Mouse (Mus musculus): ENCODE data around the gene Abcc9. TPM values are rescaled to one million over a fixed set of nuclear protein-coding genes. Genes with fewer than 3 reads are reported as not detected.

Abcc9 gene
- polyA plus RNA-seq (2014; fragmentation: Nextera tagmentation; extraction: Ambion mirVana): 3.5 and 3.6 TPM in 2 replicates

- ATAC-seq (replicated peaks; ENCODE audit: low FRiP score): peak; percentile 48
- H3K4me2 ChIP-seq: peak within 1 kb of the TSS; percentile 66
- no peak within 1 kb of the TSS for H3K27ac ChIP-seq (ENCODE audit: low read depth, low read length)
- H3K9ac ChIP-seq (ENCODE audit: low read depth, low read length): 0 out of 2 replicates have a peak within 1 kb of the TSS, but pooled peaks have one; percentile 43
- peak; percentile 60 for DNase-seq (ENCODE audit: low spot score)
- peak within 1 kb of the TSS; percentile 44 for H3K4me3 ChIP-seq (ENCODE audit: low read depth, low read length)
- no peaks in the 10 kb centered on the region for H3K36me3 ChIP-seq (ENCODE audit: control insufficient read depth, insufficient read depth, low read length)
- no peaks in the 10 kb centered on the region for H3K9me3 ChIP-seq (ENCODE audit: control insufficient read depth, low read length)
- peaks cover 2% of the 10 kb centered on the region; the same call in 1 of the 2 replicates for H3K4me1 ChIP-seq (replicated peaks; ENCODE audit: control insufficient read depth, insufficient read depth, low read length)
- H3K27me3 ChIP-seq (replicated peaks; ENCODE audit: control insufficient read depth, insufficient read depth, low read length): peaks cover 3% of the 10 kb centered on the region; the same call in 1 of the 2 replicates
- WGBS: 7% methylated on average over 36 of the region's 36 CpGs
Observed at GRCm38 (mm10) chr6:142701652-142702637, at the start of gene Abcc9. TSS of gene Abcc9 (minus strand) at chr6:142702315.

GRCm38 (mm10) chr6:142751365-142751764, 49.2 kb upstream of the Abcc9 start:
- Histone ChIP-seq H3K9me3 (ENCODE audit: control insufficient read depth, low read length) (no peaks in the 10 kb centered on the region), H3K27me3 (replicated peaks; ENCODE audit: control insufficient read depth, insufficient read depth, low read length) (no peaks in the 10 kb centered on the region), H3K4me2 (no peak overlapping the region), H3K27ac (ENCODE audit: low read depth, low read length) (no peak overlapping the region), H3K4me1 (replicated peaks; ENCODE audit: control insufficient read depth, insufficient read depth, low read length) (peaks cover 20% of the 10 kb centered on the region), H3K4me3 (ENCODE audit: low read depth, low read length) (no peak overlapping the region), H3K9ac (ENCODE audit: low read depth, low read length) (no peak overlapping the region), H3K36me3 (ENCODE audit: control insufficient read depth, insufficient read depth, low read length) (no peaks in the 10 kb centered on the region)
- WGBS: 58% methylated on average over 9 of the region's 9 CpGs
- no peak for DNase-seq (ENCODE audit: low spot score)
- ATAC-seq (replicated peaks; ENCODE audit: low FRiP score): no peak

- ATAC-seq (replicated peaks; ENCODE audit: low FRiP score) (no peak), DNase-seq (ENCODE audit: low spot score) (no peak)
- Histone ChIP-seq H3K4me1 (replicated peaks; ENCODE audit: control insufficient read depth, insufficient read depth, low read length) (peaks cover 17% of the 10 kb centered on the region), H3K27me3 (replicated peaks; ENCODE audit: control insufficient read depth, insufficient read depth, low read length) (no peaks in the 10 kb centered on the region), H3K9me3 (ENCODE audit: control insufficient read depth, low read length) (no peaks in the 10 kb centered on the region), H3K4me2 (no peak overlapping the region), H3K4me3 (ENCODE audit: low read depth, low read length) (no peak overlapping the region), H3K9ac (ENCODE audit: low read depth, low read length) (no peak overlapping the region), H3K36me3 (ENCODE audit: control insufficient read depth, insufficient read depth, low read length) (no peaks in the 10 kb centered on the region), H3K27ac (ENCODE audit: low read depth, low read length) (no peak overlapping the region)
- WGBS: 50% methylated on average over 8 of the region's 8 CpGs
Observed at GRCm38 (mm10) chr6:142748057-142748708, 46.1 kb upstream of the Abcc9 start.

- H3K36me3 ChIP-seq (ENCODE audit: control insufficient read depth, insufficient read depth, low read length): no peaks in the 10 kb centered on the region
- H3K4me1 ChIP-seq (replicated peaks; ENCODE audit: control insufficient read depth, insufficient read depth, low read length): peaks cover 8% of the 10 kb centered on the region; the same call in 1 of the 2 replicates
- ATAC-seq (replicated peaks; ENCODE audit: low FRiP score) (no peak), DNase-seq (ENCODE audit: low spot score) (no peak)
- 61% methylated on average over 2 of the region's 2 CpGs for WGBS
- H3K27me3 ChIP-seq (replicated peaks; ENCODE audit: control insufficient read depth, insufficient read depth, low read length): no peaks in the 10 kb centered on the region
- no peaks in the 10 kb centered on the region for H3K9me3 ChIP-seq (ENCODE audit: control insufficient read depth, low read length)
- H3K4me2 ChIP-seq: no peak overlapping the region
- no peak overlapping the region for H3K27ac ChIP-seq (ENCODE audit: low read depth, low read length)
- no peak overlapping the region for H3K9ac ChIP-seq (ENCODE audit: low read depth, low read length)
- no peak overlapping the region for H3K4me3 ChIP-seq (ENCODE audit: low read depth, low read length)
Observed at GRCm38 (mm10) chr6:142747165-142747564, 45.0 kb upstream of the Abcc9 start.

- no peak for DNase-seq (ENCODE audit: low spot score)
- Histone ChIP-seq H3K27ac (ENCODE audit: low read depth, low read length) (no peak overlapping the region), H3K4me3 (ENCODE audit: low read depth, low read length) (no peak overlapping the region), H3K36me3 (ENCODE audit: control insufficient read depth, insufficient read depth, low read length) (no peaks in the 10 kb centered on the region), H3K9ac (ENCODE audit: low read depth, low read length) (no peak overlapping the region), H3K9me3 (ENCODE audit: control insufficient read depth, low read length) (no peaks in the 10 kb centered on the region), H3K4me1 (replicated peaks; ENCODE audit: control insufficient read depth, insufficient read depth, low read length) (peaks cover 7% of the 10 kb centered on the region; the same call in 1 of the 2 replicates), H3K4me2 (no peak overlapping the region), H3K27me3 (replicated peaks; ENCODE audit: control insufficient read depth, insufficient read depth, low read length) (no peaks in the 10 kb centered on the region)
- no peak for ATAC-seq (replicated peaks; ENCODE audit: low FRiP score)
- 47% methylated on average over 7 of the region's 7 CpGs for WGBS
Observed at GRCm38 (mm10) chr6:142746765-142747164, 44.6 kb upstream of the Abcc9 start.

- Histone ChIP-seq H3K9ac (ENCODE audit: low read depth, low read length) (no peak overlapping the region), H3K36me3 (ENCODE audit: control insufficient read depth, insufficient read depth, low read length) (no peaks in the 10 kb centered on the region), H3K4me3 (ENCODE audit: low read depth, low read length) (no peak overlapping the region), H3K4me2 (no peak overlapping the region), H3K4me1 (replicated peaks; ENCODE audit: control insufficient read depth, insufficient read depth, low read length) (peaks cover 7% of the 10 kb centered on the region; the same call in 1 of the 2 replicates), H3K27ac (ENCODE audit: low read depth, low read length) (no peak overlapping the region), H3K27me3 (replicated peaks; ENCODE audit: control insufficient read depth, insufficient read depth, low read length) (no peaks in the 10 kb centered on the region), H3K9me3 (ENCODE audit: control insufficient read depth, low read length) (no peaks in the 10 kb centered on the region)
- WGBS: 91% methylated on average over 5 of the region's 5 CpGs
- ATAC-seq (replicated peaks; ENCODE audit: low FRiP score) (no peak), DNase-seq (ENCODE audit: low spot score) (no peak)
Observed at GRCm38 (mm10) chr6:142745484-142745883, 43.4 kb upstream of the Abcc9 start.

- H3K4me2 ChIP-seq: no peak overlapping the region
- H3K9me3 ChIP-seq (ENCODE audit: control insufficient read depth, low read length): no peaks in the 10 kb centered on the region
- peaks cover 3% of the 10 kb centered on the region; the same call in 1 of the 2 replicates for H3K4me1 ChIP-seq (replicated peaks; ENCODE audit: control insufficient read depth, insufficient read depth, low read length)
- 71% methylated on average over 4 of the region's 4 CpGs for WGBS
- DNase-seq (ENCODE audit: low spot score) (no peak), ATAC-seq (replicated peaks; ENCODE audit: low FRiP score) (no peak)
- H3K27me3 ChIP-seq (replicated peaks; ENCODE audit: control insufficient read depth, insufficient read depth, low read length): no peaks in the 10 kb centered on the region
- no peak overlapping the region for H3K4me3 ChIP-seq (ENCODE audit: low read depth, low read length)
- no peak overlapping the region for H3K27ac ChIP-seq (ENCODE audit: low read depth, low read length)
- no peak overlapping the region for H3K9ac ChIP-seq (ENCODE audit: low read depth, low read length)
- H3K36me3 ChIP-seq (ENCODE audit: control insufficient read depth, insufficient read depth, low read length): no peaks in the 10 kb centered on the region
Observed at GRCm38 (mm10) chr6:142743193-142743592, 41.1 kb upstream of the Abcc9 start.

GRCm38 (mm10) chr6:142741763-142742162, 39.6 kb upstream of the Abcc9 start:
- no peak overlapping the region for H3K27ac ChIP-seq (ENCODE audit: low read depth, low read length)
- DNase-seq (ENCODE audit: low spot score) (no peak), ATAC-seq (replicated peaks; ENCODE audit: low FRiP score) (no peak)
- H3K4me2 ChIP-seq: no peak overlapping the region
- WGBS: 84% methylated on average over 6 of the region's 6 CpGs
- H3K4me3 ChIP-seq (ENCODE audit: low read depth, low read length): no peak overlapping the region
- no peak overlapping the region for H3K9ac ChIP-seq (ENCODE audit: low read depth, low read length)
- H3K27me3 ChIP-seq (replicated peaks; ENCODE audit: control insufficient read depth, insufficient read depth, low read length): no peaks in the 10 kb centered on the region
- no peaks in the 10 kb centered on the region for H3K9me3 ChIP-seq (ENCODE audit: control insufficient read depth, low read length)
- H3K36me3 ChIP-seq (ENCODE audit: control insufficient read depth, insufficient read depth, low read length): no peaks in the 10 kb centered on the region
- no peaks in the 10 kb centered on the region; the same call in 1 of the 2 replicates for H3K4me1 ChIP-seq (replicated peaks; ENCODE audit: control insufficient read depth, insufficient read depth, low read length)

Data from liver, embryonic 11.5 days (tissue).